Mouse (Mus musculus) intestine, embryonic 14.5 days (tissue): ENCODE measurements around the gene Ssna1. TPM values are rescaled to one million over a fixed set of nuclear protein-coding genes. Genes with fewer than 3 reads are reported as not detected.
A peak's percentile ranks its signal among the peaks of the same experiment; 100 is the strongest.

Source experiments
- ATAC-seq: fragments of 200-750 bp; cut with Nextera tagmentation; replicated peaks from 2 replicates; pipeline ENCODE4 v1.8.0; 2017; ENCODE audit warnings: low read depth, moderate number of reproducible peaks, moderate TSS enrichment, moderate library complexity; ENCODE audit not compliant: low FRiP score, low TSS enrichment
- DNase-seq: peaks from one replicate; pipeline ENCODE4 v3.0.0-alpha.2; 2018; ENCODE audit warnings: low spot score
- H3K27ac ChIP-seq: fragments of 300-500 bp; sonication (generic); 2 replicates; pipeline ENCODE4 v1.5.1; 2014; ENCODE audit warnings: low read depth, mild to moderate bottlenecking, control low read depth
- H3K27me3 ChIP-seq: fragments of 300-500 bp; sonication (generic); replicated peaks from 2 replicates; pipeline ENCODE4 v1.6.1; 2014; ENCODE audit warnings: low read length, control low read depth; ENCODE audit not compliant: control insufficient read depth, insufficient read depth
- H3K36me3 ChIP-seq: fragments of 300-500 bp; sonication (generic); 2 replicates; pipeline ENCODE4 v1.6.1; 2014; ENCODE audit warnings: low read length, control low read depth; ENCODE audit not compliant: control insufficient read depth, insufficient read depth
- H3K4me1 ChIP-seq: fragments of 300-500 bp; sonication (generic); replicated peaks from 2 replicates; pipeline ENCODE4 v1.6.1; 2014; ENCODE audit warnings: low read length, control low read depth, mixed read lengths; ENCODE audit not compliant: control insufficient read depth, insufficient read depth
- H3K4me2 ChIP-seq: fragments of 300-500 bp; sonication (generic); 2 replicates; pipeline ENCODE4 v1.6.1; 2014; ENCODE audit warnings: low read length
- H3K4me3 ChIP-seq: fragments of 300-500 bp; sonication (generic); 2 replicates; pipeline ENCODE4 v1.5.1; 2014; ENCODE audit warnings: low read depth, low read length, control low read depth, mixed read lengths
- H3K9ac ChIP-seq: fragments of 300-500 bp; sonication (generic); 2 replicates; pipeline ENCODE4 v1.6.1; 2014; ENCODE audit warnings: mild to moderate bottlenecking, low read length
- H3K9me3 ChIP-seq: fragments of 300-500 bp; sonication (generic); 2 replicates; pipeline ENCODE4 v1.6.1; 2016; ENCODE audit warnings: low read length, control low read depth; ENCODE audit not compliant: control insufficient read depth
- WGBS: fragments of 180-500 bp; shearing (Covaris S2); extraction: QIAGEN DNeasy Blood & Tissue Kit; methylation state at CpG from one replicate; pipeline ENCODE4 v1.1.7; 2014; 5-methylcytosine and 5-hydroxymethylcytosine counted together
- polyA plus RNA-seq: library from polyadenylated mRNA; unstranded; fragments of >200 nt; fragmentation: Nextera tagmentation; extraction: Ambion mirVana; gene quantifications from 2 replicates; pipeline ENCODE4 v1.2.1, GENCODE M21; 2014

Gene Ssna1
- 229 and 240 TPM in 2 replicates for polyA plus RNA-seq

DNA sequence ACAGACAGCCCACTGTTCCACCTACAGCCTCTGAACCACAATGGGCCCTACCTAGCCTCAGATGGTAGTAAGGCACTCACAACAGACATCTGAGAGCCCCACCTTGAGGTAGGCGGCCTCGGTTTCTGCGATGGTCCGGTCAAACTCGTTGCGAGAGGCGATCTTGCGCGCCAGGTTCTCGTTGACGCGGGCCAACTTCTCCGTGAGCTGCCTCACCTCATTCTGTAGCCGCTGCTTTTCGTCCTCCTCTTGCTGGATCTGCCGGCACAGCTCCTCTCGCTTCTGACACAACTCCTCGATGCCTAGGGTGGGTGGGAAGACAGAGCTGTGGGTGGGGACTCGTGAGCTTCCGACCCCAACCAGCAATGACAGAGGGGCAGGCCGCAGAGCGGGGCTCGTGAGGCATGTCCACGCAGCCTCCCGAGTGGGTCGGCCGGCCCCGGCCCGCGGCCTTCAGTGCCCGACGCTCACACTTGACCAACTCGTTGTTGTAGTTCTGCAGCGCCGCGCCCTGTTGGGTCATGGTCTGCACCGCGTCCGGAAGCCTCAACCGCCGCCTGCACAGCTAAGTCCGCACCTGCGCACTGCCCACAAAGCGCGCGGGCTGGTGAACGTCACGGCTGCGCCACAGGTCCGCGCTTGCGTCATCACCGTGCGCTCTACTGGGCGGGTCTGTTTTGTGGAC is at the start of gene Ssna1, which contains the start of gene Anapc2:
Gene Ssna1, minus strand, starts transcription at position 612 of the 685 bp plus-strand sequence.
Gene Anapc2, plus strand, starts transcription at position 652 of the 685 bp plus-strand sequence.
- peak within 1 kb of the TSS; percentile 70 for H3K27ac ChIP-seq
- peaks cover 61% of the 10 kb centered on the region for H3K36me3 ChIP-seq
- under 1% methylated on average over 47 of the region's 55 CpGs for WGBS
- no peaks in the 10 kb centered on the region for H3K27me3 ChIP-seq
- H3K4me2 ChIP-seq = peak within 1 kb of the TSS; percentile 98
- peaks cover 25% of the 10 kb centered on the region for H3K4me1 ChIP-seq
- peak within 1 kb of the TSS; percentile 91 for H3K4me3 ChIP-seq
- DNase-seq (peak; percentile 100), ATAC-seq (peak; percentile 96)
- peak within 1 kb of the TSS; percentile 83 for H3K9ac ChIP-seq
- H3K9me3 ChIP-seq = no peaks in the 10 kb centered on the region

DNA sequence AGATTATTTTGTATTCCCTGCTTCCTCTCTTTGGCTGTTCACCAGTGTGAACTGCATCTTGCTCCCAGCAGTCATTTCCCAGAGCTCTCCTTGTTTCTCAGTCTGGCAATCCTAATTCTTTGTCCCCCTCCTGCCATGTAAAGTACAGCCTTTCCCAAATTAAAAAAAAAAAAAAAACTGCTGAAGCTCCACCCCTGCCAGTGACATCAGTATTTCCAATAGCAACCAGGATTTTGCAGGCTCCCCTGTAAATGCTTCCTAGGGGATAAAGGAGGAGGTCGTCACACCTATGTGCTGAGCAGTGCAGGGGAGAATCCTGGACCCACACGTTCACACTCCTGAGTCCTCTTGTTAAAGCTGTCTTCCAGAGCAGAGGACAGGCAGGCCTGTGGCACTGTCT is 47.8 kb upstream of the Ssna1 start:
- Histone ChIP-seq H3K36me3 (no peaks in the 10 kb centered on the region), H3K9me3 (no peaks in the 10 kb centered on the region), H3K4me1 (peaks cover 3% of the 10 kb centered on the region; the same call in 1 of the 2 replicates), H3K4me2 (no peak overlapping the region), H3K27me3 (peaks cover 43% of the 10 kb centered on the region), H3K27ac (no peak overlapping the region), H3K4me3 (no peak overlapping the region), H3K9ac (no peak overlapping the region)
- WGBS = 38% methylated on average over 2 of the region's 2 CpGs
- ATAC-seq (no peak), DNase-seq (no peak)

GRCm38 (mm10) chr2:25318971-25319773 is 46.9 kb upstream of the Ssna1 start, which contains the start of gene Grin1:
TSS of gene Grin1 (minus strand) at chr2:25319187.
- Histone ChIP-seq H3K27ac (no peak within 1 kb of the TSS), H3K4me1 (peaks cover 3% of the 10 kb centered on the region; the same call in 1 of the 2 replicates), H3K27me3 (peaks cover 43% of the 10 kb centered on the region), H3K4me2 (peak within 1 kb of the TSS; percentile 49), H3K9ac (no peak within 1 kb of the TSS), H3K36me3 (no peaks in the 10 kb centered on the region), H3K9me3 (no peaks in the 10 kb centered on the region), H3K4me3 (peak within 1 kb of the TSS; percentile 31)
- ATAC-seq (peak; percentile 76), DNase-seq (peak; percentile 90)
- 9% methylated on average over 58 of the region's 58 CpGs for WGBS

DNA sequence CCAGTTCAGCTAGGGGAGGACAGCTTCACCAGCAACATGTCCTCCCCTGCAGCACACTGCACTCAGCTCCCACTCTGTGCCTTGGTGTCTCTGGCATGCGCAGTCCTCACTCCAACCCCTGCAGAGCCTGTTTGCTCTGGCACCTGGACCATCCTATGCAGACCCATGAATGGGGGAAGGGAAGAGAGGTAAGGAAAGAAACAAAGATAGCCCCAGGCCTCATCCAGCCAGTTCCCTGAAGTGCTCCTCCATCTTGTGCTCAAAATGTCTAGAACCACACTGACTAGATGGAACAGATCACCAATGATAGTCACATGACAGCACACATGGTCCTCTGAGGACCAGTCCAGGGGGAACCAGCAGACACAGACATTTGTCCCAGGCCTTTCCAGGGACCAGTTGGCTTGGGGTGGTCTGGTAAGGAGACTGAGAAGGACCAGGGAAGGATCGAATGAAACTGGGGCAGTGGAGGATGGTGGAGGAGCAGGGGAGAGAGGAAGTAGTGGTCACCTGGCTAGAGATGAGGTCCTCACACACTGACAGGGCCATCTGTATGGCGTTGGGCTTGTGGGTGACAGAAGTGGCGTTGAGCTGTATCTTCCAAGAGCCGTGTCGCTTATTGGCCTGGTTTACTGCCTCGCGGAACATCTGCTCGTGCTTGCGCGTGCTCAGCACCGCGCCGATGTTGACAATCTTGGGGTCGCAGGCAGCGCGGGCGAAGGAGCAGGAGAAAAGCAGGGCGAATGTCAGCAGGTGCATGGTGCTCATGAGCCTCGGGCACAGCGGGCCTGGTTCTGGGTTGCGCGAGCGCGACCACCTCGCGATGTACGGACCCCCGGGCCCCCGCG is 46.1 kb upstream of the Ssna1 start:
- peak overlapping the region; percentile 31 for H3K4me3 ChIP-seq
- H3K27ac ChIP-seq = no peak overlapping the region
- no peaks in the 10 kb centered on the region for H3K36me3 ChIP-seq
- peaks cover 3% of the 10 kb centered on the region; the same call in 1 of the 2 replicates for H3K4me1 ChIP-seq
- 7% methylated on average over 31 of the region's 31 CpGs for WGBS
- no peaks in the 10 kb centered on the region for H3K9me3 ChIP-seq
- peak overlapping the region; percentile 49 for H3K4me2 ChIP-seq
- ATAC-seq (peak; percentile 32; the same call in 1 of the 2 replicates), DNase-seq (no peak)
- peaks cover 52% of the 10 kb centered on the region for H3K27me3 ChIP-seq
- H3K9ac ChIP-seq = no peak overlapping the region

GRCm38 (mm10) chr2:25311491-25311891 is 39.3 kb upstream of the Ssna1 start:
- peak overlapping the region; percentile 33 for H3K4me2 ChIP-seq
- no peaks in the 10 kb centered on the region for H3K36me3 ChIP-seq
- H3K27me3 ChIP-seq = peaks cover 78% of the 10 kb centered on the region
- WGBS = 3% methylated on average over 11 of the region's 11 CpGs
- H3K4me3 ChIP-seq = no peak overlapping the region
- ATAC-seq = peak; percentile 74
- H3K4me1 ChIP-seq = no peaks in the 10 kb centered on the region
- no peaks in the 10 kb centered on the region for H3K9me3 ChIP-seq
- no peak overlapping the region for H3K9ac ChIP-seq
- no peak for DNase-seq
- no peak overlapping the region for H3K27ac ChIP-seq

- 2% methylated on average over 22 of the region's 22 CpGs for WGBS
- Histone ChIP-seq H3K4me2 (peak overlapping the region; percentile 33), H3K27me3 (peaks cover 77% of the 10 kb centered on the region), H3K4me3 (peak overlapping the region; percentile 11; the same call in 1 of the 2 replicates), H3K4me1 (no peaks in the 10 kb centered on the region), H3K9me3 (no peaks in the 10 kb centered on the region), H3K36me3 (no peaks in the 10 kb centered on the region), H3K9ac (no peak overlapping the region), H3K27ac (no peak overlapping the region)
- DNase-seq (no peak), ATAC-seq (no peak; the same call in 1 of the 2 replicates)
Measured at GRCm38 (mm10) chr2:25310969-25311368, 38.7 kb upstream of the Ssna1 start.

DNA sequence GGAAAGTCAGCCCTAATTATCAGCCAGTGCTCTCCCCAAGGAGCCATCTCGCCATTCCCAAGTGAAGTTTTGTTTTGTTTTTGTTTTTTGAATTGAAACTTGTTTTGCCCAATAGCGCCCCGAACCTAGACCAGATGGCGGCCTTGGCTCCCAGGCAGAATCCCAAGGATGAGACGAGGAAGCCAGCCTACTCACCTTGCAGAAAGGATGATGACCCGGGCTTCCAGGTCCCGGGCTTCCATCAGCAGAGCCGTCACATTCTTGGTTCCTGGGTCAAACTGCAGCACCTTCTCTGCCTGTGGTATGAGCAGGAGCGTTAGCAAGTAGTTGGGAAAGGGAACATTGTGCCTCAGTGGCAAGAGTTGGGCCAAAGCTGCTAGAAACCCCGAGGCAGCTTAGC is 37.9 kb upstream of the Ssna1 start:
- Histone ChIP-seq H3K27me3 (peaks cover 83% of the 10 kb centered on the region), H3K36me3 (no peaks in the 10 kb centered on the region), H3K9ac (no peak overlapping the region), H3K9me3 (no peaks in the 10 kb centered on the region), H3K4me1 (peaks cover under 1% of the 10 kb centered on the region; the same call in 1 of the 2 replicates), H3K4me2 (no peak overlapping the region), H3K27ac (no peak overlapping the region), H3K4me3 (no peak overlapping the region)
- ATAC-seq = no peak
- WGBS = 53% methylated on average over 10 of the region's 10 CpGs
- DNase-seq = no peak
